Mouse (Mus musculus) cerebellum, adult 2 months (tissue): ENCODE results near the gene Hspb1.

Experiments used
- CTCF ChIP-seq: fragments of 200-500 bp; IDR thresholded peaks from 2 replicates; pipeline ENCODE4 v1.5.1; 2011; ENCODE audit warnings: low read depth, mild to moderate bottlenecking, control low read depth, low read length, moderate library complexity, borderline replicate concordance; ENCODE audit not compliant: insufficient read depth
- POLR2A ChIP-seq: fragments of 200-500 bp; IDR thresholded peaks from 2 replicates; pipeline ENCODE4 v1.6.1; 2011; ENCODE audit warnings: low read length, control low read depth, borderline replicate concordance; ENCODE audit not compliant: insufficient read depth

DNA sequence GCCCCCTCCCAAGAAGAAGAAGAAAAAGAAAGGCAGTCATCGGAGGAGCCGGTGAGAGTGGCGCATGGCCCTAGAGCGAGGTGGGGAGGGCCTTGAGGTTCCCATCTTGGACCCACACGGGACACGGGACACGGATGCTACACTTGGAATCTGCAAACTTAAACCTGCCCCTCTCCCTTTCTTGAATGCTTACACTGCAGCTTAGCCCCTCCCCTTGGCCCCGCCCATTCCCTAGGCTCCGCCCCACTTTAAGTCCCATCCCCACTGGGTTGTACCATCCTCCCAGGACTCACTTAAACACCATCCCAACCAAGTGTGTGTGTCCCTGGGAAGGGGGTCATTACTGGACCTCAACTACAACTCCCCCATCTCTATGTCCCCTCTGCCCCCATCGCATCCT is 35.3 kb upstream of the Hspb1 start:
- TF ChIP-seq POLR2A (no peak), CTCF (no peak)
